Mouse (Mus musculus) heart, embryonic 15.5 days (tissue): Measurements from ENCODE around the gene Gm2310. TPM values are rescaled to one million over a fixed set of nuclear protein-coding genes. Genes with fewer than 3 reads are reported as not detected.
A peak's percentile ranks its signal among the peaks of the same experiment; 100 is the strongest.
"Not testable (repeated sequence)": the region's sequence is repeated elsewhere in the genome, so short reads cannot be mapped to it uniquely, and the experiment has no call there.

Experiments
- ATAC-seq: fragments of 200-750 bp; cut with Nextera tagmentation; replicated peaks from 2 replicates; pipeline ENCODE4 v1.8.0; 2017; ENCODE audit warnings: low read depth, moderate TSS enrichment; ENCODE audit not compliant: insufficient number of reproducible peaks, insufficient read depth, low FRiP score
- H3K27ac ChIP-seq: fragments of 300-500 bp; sonication (generic); 2 replicates; pipeline ENCODE4 v1.5.1; 2015; ENCODE audit warnings: mild to moderate bottlenecking, inconsistent platforms
- H3K27me3 ChIP-seq: fragments of 300-500 bp; sonication (generic); 2 replicates; pipeline ENCODE4 v1.6.1; 2015; ENCODE audit warnings: inconsistent platforms
- H3K36me3 ChIP-seq: fragments of 300-500 bp; sonication (generic); 2 replicates; pipeline ENCODE4 v1.6.1; 2015; ENCODE audit warnings: mild to moderate bottlenecking, inconsistent platforms
- H3K4me1 ChIP-seq: fragments of 300-500 bp; sonication (generic); replicated peaks from 2 replicates; pipeline ENCODE4 v1.6.1; 2015; ENCODE audit warnings: inconsistent platforms
- H3K4me2 ChIP-seq: fragments of 300-500 bp; sonication (generic); 2 replicates; pipeline ENCODE4 v1.6.1; 2015; ENCODE audit warnings: inconsistent platforms, mild to moderate bottlenecking, moderate library complexity
- H3K4me3 ChIP-seq: fragments of 300-500 bp; sonication (generic); 2 replicates; pipeline ENCODE4 v1.5.1; 2015; ENCODE audit warnings: mild to moderate bottlenecking, inconsistent platforms
- H3K9ac ChIP-seq: fragments of 300-500 bp; sonication (generic); 2 replicates; pipeline ENCODE4 v1.6.1; 2015; ENCODE audit warnings: mild to moderate bottlenecking, inconsistent platforms
- H3K9me3 ChIP-seq: fragments of 300-500 bp; sonication (generic); replicated peaks from 2 replicates; pipeline ENCODE4 v1.6.1; 2016; ENCODE audit warnings: inconsistent platforms
- WGBS: fragments of 180-500 bp; shearing (Covaris S2); methylation state at CpG from one replicate; pipeline ENCODE4 v1.1.7; 2015; ENCODE audit warnings: mixed read lengths; 5-methylcytosine and 5-hydroxymethylcytosine counted together
- polyA plus RNA-seq: library from polyadenylated mRNA; unstranded; fragments of >200 nt; fragmentation: Nextera tagmentation; extraction: Ambion mirVana; gene quantifications from 2 replicates; pipeline ENCODE4 v1.2.1, GENCODE M21; 2015

Gene Gm2310
- polyA plus RNA-seq = not detected in 2 replicates

DNA sequence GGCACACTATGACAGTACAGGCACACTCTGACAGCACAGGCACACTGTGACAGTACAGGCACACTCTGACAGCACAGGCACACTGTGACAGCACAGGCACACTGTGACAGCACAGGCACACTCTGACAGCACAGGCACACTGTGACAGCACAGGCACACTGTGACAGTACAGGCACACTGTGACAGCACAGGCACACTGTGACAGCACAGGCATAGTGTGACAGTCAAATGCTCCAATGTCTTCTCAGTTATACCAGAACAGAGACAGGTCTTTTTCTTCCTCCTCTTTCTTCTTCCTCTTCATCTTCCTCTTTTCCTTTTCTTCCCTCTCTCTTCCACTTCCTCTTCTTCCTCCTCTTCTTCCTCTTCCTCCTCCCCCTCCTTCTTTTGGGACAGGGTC lies at the start of gene Gm2310:
Gene Gm2310 (minus strand): TSS at position 101 of the 400 bp plus-strand sequence.
- H3K4me3 ChIP-seq, H3K36me3 ChIP-seq, H3K4me1 ChIP-seq, H3K27me3 ChIP-seq, H3K27ac ChIP-seq, ATAC-seq, H3K9ac ChIP-seq, H3K4me2 ChIP-seq, H3K9me3 ChIP-seq: not testable (repeated sequence)

- Histone ChIP-seq H3K9ac (peak overlapping the region; percentile 55), H3K36me3 (no peaks in the 10 kb centered on the region), H3K9me3 (no peaks in the 10 kb centered on the region), H3K27me3 (peaks cover 10% of the 10 kb centered on the region), H3K27ac (peak overlapping the region; percentile 73), H3K4me2 (peak overlapping the region; percentile 96), H3K4me3 (peak overlapping the region; percentile 68), H3K4me1 (peaks cover 11% of the 10 kb centered on the region)
- under 1% methylated on average over 61 of the region's 61 CpGs for WGBS
- ATAC-seq = peak; percentile 78
These were observed 49.1 kb upstream of the Gm2310 start for GRCm38 (mm10) chr15:8568645-8569528.

- H3K27ac ChIP-seq = peak overlapping the region; percentile 73; the same call in 1 of the 2 replicates
- no peak for ATAC-seq
- 5% methylated on average over 7 of the region's 7 CpGs for WGBS
These were observed 48.5 kb upstream of the Gm2310 start for GRCm38 (mm10) chr15:8568286-8568644.

GRCm38 (mm10) chr15:8565416-8565815 lies 45.7 kb upstream of the Gm2310 start:
- Histone ChIP-seq H3K27me3 (peaks cover under 1% of the 10 kb centered on the region; the same call in 1 of the 2 replicates), H3K36me3 (no peaks in the 10 kb centered on the region), H3K4me1 (peaks cover 11% of the 10 kb centered on the region), H3K27ac (no peak overlapping the region), H3K4me3 (no peak overlapping the region), H3K9ac (no peak overlapping the region), H3K4me2 (no peak overlapping the region), H3K9me3 (no peaks in the 10 kb centered on the region)
- WGBS = 65% methylated on average over 6 of the region's 6 CpGs
- no peak for ATAC-seq

More at GRCm38 (mm10) chr15:8568286-8568644, 48.5 kb upstream of the Gm2310 start:
- Histone ChIP-seq H3K4me1 (peaks cover 11% of the 10 kb centered on the region), H3K27me3 (peaks cover 10% of the 10 kb centered on the region), H3K4me3 (peak overlapping the region; percentile 68), H3K9ac (no peak overlapping the region), H3K4me2 (peak overlapping the region; percentile 96), H3K36me3 (no peaks in the 10 kb centered on the region), H3K9me3 (no peaks in the 10 kb centered on the region)

GRCm38 (mm10) chr15:8564331-8564730 lies 44.6 kb upstream of the Gm2310 start:
- Histone ChIP-seq H3K4me2 (no peak overlapping the region), H3K27ac (no peak overlapping the region), H3K9me3 (no peaks in the 10 kb centered on the region), H3K27me3 (no peaks in the 10 kb centered on the region), H3K4me3 (no peak overlapping the region), H3K9ac (no peak overlapping the region), H3K4me1 (peaks cover 6% of the 10 kb centered on the region; the same call in 1 of the 2 replicates), H3K36me3 (no peaks in the 10 kb centered on the region)
- 76% methylated on average over 3 of the region's 3 CpGs for WGBS
- no peak for ATAC-seq

DNA sequence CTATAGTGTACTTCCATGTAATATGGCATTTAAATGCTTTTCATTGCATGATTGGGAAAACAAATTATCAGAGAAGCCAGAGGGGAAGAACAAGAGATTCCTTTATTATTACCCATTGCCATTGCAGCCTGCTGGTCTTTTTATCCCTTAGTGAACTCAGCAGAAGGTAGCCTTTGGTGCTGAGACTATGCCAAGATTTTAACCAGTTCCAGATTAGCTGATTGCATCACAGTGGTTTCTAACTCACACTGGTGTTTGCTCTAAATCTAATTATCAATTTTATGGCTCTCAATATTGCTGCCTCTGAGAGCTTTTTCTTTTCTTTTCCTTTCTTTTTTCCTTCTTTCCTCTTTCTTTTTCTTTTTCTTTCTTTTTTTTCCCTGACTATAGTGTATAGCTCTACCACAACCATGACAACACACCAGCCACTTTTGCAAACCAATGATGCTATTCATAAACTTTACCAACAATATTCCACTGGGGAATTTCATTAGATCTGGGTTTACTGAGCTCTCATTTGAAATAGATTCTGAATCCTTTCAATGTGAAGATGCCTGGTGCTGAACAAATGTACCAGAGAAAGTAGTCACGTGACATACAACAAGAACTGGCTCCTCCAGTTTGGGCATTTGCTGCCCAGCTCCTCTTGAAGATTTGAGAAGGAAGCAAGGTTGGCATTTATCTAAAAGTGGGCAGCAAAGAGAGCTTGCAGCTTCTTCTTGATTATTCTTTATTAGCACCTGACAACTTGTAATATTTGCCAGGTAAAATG lies 43.9 kb upstream of the Gm2310 start:
- Histone ChIP-seq H3K4me2 (no peak overlapping the region), H3K9ac (no peak overlapping the region), H3K27ac (no peak overlapping the region), H3K9me3 (no peaks in the 10 kb centered on the region), H3K4me1 (peaks cover 3% of the 10 kb centered on the region; the same call in 1 of the 2 replicates), H3K4me3 (no peak overlapping the region), H3K36me3 (no peaks in the 10 kb centered on the region), H3K27me3 (no peaks in the 10 kb centered on the region)
- 73% methylated on average over 1 of the region's 1 CpGs for WGBS
- ATAC-seq = no peak

DNA sequence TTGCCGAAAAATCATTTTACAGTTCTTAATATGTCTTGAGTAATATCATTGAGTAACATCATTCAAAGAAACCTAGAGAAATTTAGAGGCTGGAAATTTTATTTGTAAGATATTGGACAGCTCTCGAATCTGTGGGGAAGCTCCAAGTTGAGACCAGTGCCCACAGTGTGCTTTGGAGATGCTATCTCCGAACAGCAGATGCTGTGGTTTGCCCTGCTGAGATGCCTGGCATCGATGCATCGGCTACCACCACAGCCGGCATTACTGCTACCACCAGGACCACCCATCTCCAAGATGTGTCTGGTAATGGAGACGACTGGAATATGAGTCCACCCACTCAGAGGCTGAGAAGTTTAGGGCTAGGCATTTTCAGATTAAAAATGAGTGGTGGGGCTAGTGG lies 43.0 kb upstream of the Gm2310 start:
- Histone ChIP-seq H3K4me1 (no peaks in the 10 kb centered on the region), H3K27me3 (no peaks in the 10 kb centered on the region), H3K4me3 (no peak overlapping the region), H3K36me3 (no peaks in the 10 kb centered on the region), H3K9ac (no peak overlapping the region), H3K27ac (no peak overlapping the region), H3K9me3 (no peaks in the 10 kb centered on the region), H3K4me2 (no peak overlapping the region)
- no peak for ATAC-seq
- WGBS = 68% methylated on average over 7 of the region's 7 CpGs

DNA sequence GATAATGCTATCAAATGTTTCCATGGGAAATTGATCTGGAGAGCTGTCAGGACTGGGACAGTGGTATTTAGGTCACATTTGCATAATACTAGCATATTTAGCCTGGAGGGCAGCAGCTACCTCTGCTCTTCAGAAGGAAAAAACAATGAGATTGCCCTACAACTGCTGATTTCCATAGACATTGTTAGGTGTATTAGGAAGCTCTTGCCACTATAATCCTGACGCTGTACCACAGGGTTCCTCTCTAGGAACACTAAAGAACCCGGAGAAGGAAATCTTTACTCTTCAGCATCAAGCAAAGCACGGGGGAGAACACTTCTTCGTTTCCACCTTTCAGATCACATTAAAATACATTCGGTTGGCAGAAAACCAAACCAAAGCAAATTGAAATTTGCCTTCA lies 11.4 kb upstream of the Gm2310 start:
- H3K27ac ChIP-seq = no peak overlapping the region
- H3K9me3 ChIP-seq = no peaks in the 10 kb centered on the region
- H3K9ac ChIP-seq = no peak overlapping the region
- no peaks in the 10 kb centered on the region for H3K4me1 ChIP-seq
- no peak for ATAC-seq
- no peak overlapping the region for H3K4me3 ChIP-seq
- H3K36me3 ChIP-seq = no peaks in the 10 kb centered on the region
- H3K4me2 ChIP-seq = no peak overlapping the region
- no peaks in the 10 kb centered on the region for H3K27me3 ChIP-seq
- 81% methylated on average over 5 of the region's 5 CpGs for WGBS

GRCm38 (mm10) chr15:8512957-8513356 lies 6.8 kb downstream of the Gm2310 start:
- H3K36me3 ChIP-seq = no peaks in the 10 kb centered on the region
- no peak overlapping the region for H3K27ac ChIP-seq
- no peak overlapping the region for H3K4me3 ChIP-seq
- ATAC-seq = no peak
- no peaks in the 10 kb centered on the region for H3K9me3 ChIP-seq
- H3K4me1 ChIP-seq = no peaks in the 10 kb centered on the region
- no peak overlapping the region for H3K9ac ChIP-seq
- H3K4me2 ChIP-seq = no peak overlapping the region
- no peaks in the 10 kb centered on the region for H3K27me3 ChIP-seq
- 63% methylated on average over 5 of the region's 5 CpGs for WGBS

- no peaks in the 10 kb centered on the region for H3K27me3 ChIP-seq
- no peaks in the 10 kb centered on the region for H3K9me3 ChIP-seq
- H3K36me3 ChIP-seq = no peaks in the 10 kb centered on the region
- no peak overlapping the region for H3K9ac ChIP-seq
- WGBS = 45% methylated on average over 9 of the region's 9 CpGs
- no peak overlapping the region for H3K27ac ChIP-seq
- no peaks in the 10 kb centered on the region for H3K4me1 ChIP-seq
- no peak for ATAC-seq
- H3K4me3 ChIP-seq = no peak overlapping the region
- peak overlapping the region; percentile 12; the same call in 1 of the 2 replicates for H3K4me2 ChIP-seq
These were observed 7.9 kb downstream of the Gm2310 start for GRCm38 (mm10) chr15:8511861-8512260.

DNA sequence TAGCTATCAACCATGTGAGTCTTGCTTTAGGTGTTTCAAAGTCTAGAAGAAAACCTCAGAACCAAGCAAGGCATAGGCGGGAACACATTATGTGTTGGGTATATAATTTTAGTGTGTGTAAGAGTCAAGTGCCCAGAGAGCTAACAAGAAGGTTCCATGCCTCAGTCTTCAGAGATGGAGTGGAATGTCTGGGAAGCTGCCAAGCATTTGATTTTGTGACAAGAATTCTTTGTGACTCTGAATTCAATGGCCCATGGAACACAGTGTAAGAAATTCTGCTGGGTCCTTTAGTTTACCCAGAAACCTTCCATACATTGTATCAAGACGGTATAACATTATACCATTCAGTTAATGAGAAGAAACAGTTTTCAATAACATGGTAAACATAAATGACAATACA lies 17.3 kb downstream of the Gm2310 start:
- ATAC-seq = no peak
- Histone ChIP-seq H3K9ac (no peak overlapping the region), H3K27me3 (no peaks in the 10 kb centered on the region), H3K4me1 (no peaks in the 10 kb centered on the region; the same call in 1 of the 2 replicates), H3K4me2 (no peak overlapping the region), H3K36me3 (no peaks in the 10 kb centered on the region), H3K4me3 (no peak overlapping the region), H3K9me3 (no peaks in the 10 kb centered on the region), H3K27ac (no peak overlapping the region)
- WGBS = 78% methylated on average over 2 of the region's 2 CpGs
